Mouse (Mus musculus): ENCODE data around the gene Psmb11. TPM values are rescaled to one million over a fixed set of nuclear protein-coding genes. Genes with fewer than 3 reads are reported as not detected.

The Psmb11 gene
- total RNA-seq (2014; fragmentation: Nextera tagmentation) (0.45 TPM in 1 of 2 replicates, not detected in the other), total RNA-seq (2017) (not detected in 2 replicates)

DNA sequence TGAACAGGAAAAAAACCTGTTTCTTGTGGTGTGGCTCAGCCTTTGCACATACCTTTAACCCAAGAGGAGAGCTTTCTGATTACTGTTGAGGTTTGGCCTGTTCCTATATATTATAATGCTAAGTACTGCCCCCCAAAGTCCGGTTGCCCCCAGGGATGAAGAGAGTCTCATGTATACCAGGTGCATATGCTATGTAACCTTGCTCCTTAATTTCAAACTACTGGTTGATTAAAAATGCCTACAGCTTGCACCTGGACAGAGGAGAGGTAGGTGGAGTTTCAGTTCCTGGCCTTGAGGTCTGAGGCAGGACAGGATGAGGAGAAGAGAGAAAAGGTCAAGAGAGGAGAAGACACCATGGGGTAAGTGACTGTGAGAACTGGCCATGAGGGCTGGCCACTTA lies at the start of gene Psmb11:
TSS of gene Psmb11 (plus strand) at position 301 of the 400 bp plus-strand sequence.
- no peak for ATAC-seq (replicated peaks; ENCODE audit: low FRiP score, low TSS enrichment, poor library complexity, severe bottlenecking)

DNA sequence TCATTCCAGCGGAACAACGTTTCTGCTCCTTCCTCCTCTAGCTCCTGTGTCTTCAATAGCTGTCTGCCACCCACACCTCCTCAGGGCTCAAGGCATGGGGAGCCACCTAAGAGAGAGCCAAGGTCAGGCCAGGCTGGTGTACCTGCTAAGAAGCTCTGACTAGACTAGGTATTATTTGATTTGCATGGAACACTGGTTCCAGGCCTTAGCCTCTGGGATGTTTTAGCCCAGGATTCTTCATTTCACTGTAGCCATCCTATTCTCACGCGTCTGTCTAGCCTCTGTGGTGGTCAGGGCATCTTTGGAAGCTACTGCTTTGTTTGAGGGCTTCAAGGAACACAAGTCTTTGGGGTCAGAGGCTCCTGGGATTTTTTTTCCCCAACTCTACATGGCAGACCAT lies 49.1 kb upstream of the Psmb11 start:
- no peak for ATAC-seq (replicated peaks; ENCODE audit: low FRiP score, low TSS enrichment, poor library complexity, severe bottlenecking)

DNA sequence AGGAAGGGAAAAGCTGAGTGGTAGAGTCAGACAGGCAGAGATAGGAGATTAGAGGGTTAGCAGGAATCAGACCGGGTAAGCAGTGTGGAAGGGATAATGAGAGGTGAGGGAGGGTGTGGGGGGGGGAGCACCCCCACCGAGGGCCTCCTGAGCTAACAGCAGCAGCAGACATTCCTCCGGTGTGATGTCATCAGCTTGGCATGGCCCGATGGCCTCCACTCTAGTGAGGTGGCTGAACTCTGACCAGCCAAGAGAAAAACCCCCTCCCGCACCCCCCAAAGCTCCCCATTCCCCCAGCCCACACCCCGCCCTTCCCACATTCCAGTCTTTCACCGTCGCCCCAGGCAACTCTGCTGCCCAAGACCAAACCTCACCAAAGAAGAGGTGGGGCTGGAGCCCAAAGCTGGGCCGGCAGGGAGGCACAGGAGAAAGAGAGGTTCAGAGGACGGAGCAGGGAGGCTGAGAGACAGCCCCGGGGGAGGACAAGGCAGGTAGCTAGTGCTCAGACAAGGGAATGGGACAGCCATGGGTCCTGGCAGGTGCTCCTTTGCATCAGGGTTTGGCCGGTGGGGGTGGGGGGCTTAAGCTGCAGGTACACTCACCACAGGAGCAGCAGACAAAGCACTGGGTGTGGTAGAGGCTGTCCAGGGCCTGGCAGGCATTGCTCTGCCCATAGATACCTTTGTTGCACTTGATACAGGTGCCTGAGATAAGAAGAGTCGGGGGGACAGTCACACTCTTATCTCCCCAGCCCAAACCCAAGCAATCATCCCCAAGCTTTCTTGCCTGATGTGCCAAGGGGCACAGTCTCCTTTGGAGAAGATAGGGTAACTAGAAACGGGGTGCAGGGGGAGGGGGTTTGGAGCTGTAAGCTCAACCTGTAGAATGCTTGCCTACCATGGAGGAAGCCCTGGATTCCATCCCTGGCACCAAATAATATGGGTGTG lies 48.2 kb upstream of the Psmb11 start:
- ATAC-seq (replicated peaks; ENCODE audit: low FRiP score, low TSS enrichment, poor library complexity, severe bottlenecking): no peak

DNA sequence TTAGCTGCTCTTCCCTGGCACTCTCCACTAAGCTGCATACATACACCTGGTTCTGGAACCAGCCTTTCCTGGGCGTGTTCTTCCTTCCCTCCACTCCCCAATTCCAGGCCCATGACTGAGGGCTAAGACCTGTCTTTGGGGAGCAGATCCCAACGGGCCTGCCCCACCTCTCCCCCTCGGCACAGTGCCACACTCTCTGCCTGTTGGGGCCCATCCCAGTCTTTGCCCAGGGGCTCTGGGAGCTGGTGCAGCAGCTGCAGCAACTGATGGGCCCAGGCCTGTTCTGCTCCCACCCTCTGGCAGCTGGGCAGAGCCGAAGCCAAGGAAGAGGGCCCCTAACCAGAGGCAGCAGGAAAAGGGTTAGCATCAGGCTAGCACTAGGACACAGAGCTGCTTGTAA lies 47.0 kb upstream of the Psmb11 start:
- no peak for ATAC-seq (replicated peaks; ENCODE audit: low FRiP score, low TSS enrichment, poor library complexity, severe bottlenecking)

DNA sequence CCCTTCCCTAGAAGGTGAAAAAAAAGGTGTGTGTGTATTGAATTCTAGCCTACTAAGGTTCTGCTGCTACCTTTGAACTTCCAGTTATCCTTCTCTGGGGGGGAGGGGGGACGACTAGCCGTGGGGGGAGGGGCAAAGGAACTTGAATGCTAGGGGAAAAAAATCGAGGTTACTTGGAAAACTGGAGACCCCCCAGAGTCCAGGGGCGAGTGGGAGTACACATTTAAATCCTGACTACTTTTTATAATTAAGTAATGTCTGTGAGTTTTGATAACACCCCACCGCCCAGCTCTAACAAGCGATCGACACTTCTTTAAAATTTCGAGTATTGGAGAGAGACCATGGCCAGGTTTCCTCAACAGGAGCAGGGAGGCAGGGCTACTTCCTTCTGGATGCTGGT lies 46.2 kb upstream of the Psmb11 start:
- no peak for ATAC-seq (replicated peaks; ENCODE audit: low FRiP score, low TSS enrichment, poor library complexity, severe bottlenecking)

DNA sequence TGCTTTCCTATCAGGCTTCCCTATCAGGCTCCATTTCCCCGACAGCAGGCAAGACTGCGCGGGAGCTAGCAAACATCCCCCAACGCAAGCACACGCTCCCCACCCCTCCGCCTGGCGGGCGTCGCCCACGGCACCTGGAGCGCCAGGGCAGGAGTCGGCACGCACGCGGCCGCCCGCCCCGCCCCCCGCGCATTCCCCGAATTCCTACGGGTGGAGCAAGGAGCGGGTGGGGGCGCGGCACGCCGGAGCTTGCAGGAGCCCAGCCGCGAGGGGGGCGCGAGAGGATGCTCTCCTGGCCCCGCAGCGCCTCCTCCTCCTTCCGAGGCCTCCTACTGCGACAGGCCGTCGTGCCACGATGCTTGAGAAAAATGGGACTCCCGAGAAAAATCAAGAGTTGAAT lies 45.6 kb upstream of the Psmb11 start:
- ATAC-seq (replicated peaks; ENCODE audit: low FRiP score, low TSS enrichment, poor library complexity, severe bottlenecking): no peak

DNA sequence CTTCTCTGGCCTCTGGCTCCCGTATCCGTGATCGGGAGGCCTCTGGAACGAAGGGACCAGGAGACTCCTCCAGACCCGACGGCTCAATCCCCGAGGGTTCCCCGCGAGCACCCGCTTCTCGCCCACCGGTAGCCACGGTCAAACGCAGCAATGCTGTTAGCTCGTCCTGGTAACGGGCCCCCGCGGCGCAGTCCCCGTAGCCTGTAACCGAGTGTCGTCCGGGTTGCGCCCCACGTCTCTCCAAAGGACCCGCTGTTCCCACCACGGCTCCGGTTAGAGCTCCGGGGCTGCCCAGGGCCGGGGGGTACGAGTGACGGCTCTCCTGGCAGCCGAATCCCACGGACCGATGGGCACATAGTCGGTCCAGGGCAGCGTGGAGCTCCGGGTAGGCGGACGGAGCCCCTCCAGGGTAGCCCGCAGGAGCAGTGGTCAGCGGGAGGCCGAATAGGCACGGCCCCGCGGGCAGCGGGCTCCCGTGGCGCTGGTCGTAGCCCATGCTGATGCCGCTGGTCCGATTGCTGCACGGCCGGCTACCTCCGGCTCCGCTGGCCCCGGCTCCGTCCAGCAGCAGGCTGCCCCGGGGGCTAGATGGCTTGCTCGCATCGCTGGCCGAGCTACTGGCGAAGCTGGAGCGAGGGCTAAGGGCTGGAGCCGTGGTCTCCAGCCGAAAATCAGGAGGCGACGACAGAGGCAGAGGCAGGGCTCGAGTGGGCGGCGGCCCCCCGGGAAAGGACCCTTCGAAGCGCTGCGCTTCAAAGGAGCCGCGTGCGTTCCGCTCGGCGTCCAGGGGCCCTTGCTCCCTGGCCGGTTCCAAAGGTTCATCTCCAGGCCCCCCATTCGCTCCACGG lies 44.8 kb upstream of the Psmb11 start:
- no peak for ATAC-seq (replicated peaks; ENCODE audit: low FRiP score, low TSS enrichment, poor library complexity, severe bottlenecking)

DNA sequence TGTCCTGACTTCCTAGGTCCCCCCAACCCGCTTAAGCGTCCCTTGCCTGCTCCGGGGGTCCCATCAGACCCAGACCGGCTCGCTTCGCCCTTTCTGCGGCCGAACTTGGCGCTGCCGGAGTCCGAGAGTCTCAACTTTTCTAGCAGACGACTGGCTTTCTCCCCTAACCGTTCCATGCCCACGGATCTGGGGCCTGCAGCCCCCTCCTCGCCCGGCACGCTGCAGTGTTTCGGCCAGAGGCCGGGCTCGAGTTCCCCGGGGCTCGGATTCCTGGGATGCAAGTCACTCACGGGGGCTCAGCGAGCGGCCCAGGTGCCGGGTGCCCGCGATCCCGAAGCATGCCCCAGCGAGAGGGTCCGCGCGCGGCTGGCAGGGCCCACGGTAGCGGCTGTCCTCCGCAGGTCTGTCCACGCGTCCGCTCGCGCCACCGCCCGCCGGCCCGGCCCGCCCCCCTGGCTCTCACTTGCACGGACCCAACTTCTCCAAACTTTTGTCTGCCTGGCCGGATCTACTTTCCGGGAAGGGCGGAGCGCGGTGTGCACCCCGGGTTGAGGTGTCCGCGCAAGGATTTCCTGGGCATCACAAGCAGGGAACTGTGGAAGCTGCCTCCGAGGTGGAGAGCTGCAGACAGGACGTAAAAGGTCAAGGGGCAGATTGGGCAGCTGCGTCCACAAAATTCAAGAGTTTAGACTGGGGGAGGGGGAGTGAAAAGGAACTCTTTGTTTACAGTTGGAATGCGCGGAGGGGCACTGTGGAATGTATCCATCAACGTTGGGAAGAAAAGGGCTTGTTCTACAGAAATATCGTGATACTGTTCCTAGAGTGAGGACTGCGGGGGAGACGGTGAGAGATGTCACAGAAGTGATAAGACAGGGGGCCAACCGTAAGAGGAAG lies 43.9 kb upstream of the Psmb11 start, which contains the start of gene Ajuba:
TSS of gene Ajuba (minus strand) at position 470 of the 894 bp plus-strand sequence.
- no peak for ATAC-seq (replicated peaks; ENCODE audit: low FRiP score, low TSS enrichment, poor library complexity, severe bottlenecking)

DNA sequence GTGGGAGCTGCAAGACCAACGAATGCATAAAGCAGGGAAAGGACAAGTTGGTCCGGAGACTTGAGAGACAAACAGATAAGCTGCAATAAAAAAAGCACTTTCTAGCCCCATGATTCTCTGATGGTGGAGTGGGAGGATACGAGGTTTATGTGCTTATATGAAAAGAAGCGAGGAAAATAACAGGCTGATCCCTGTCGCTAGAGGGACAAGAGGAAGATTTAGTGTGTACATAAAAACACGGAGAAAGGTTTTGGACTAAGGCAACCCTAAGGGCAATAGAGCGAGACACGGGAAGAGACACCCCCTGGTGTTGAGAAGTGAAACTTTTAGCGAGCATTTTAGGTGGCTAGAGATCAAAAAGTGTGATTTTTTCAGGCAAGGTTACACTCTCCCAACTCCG lies 43.2 kb upstream of the Psmb11 start:
- ATAC-seq (replicated peaks; ENCODE audit: low FRiP score, low TSS enrichment, poor library complexity, severe bottlenecking): peak; percentile 79

DNA sequence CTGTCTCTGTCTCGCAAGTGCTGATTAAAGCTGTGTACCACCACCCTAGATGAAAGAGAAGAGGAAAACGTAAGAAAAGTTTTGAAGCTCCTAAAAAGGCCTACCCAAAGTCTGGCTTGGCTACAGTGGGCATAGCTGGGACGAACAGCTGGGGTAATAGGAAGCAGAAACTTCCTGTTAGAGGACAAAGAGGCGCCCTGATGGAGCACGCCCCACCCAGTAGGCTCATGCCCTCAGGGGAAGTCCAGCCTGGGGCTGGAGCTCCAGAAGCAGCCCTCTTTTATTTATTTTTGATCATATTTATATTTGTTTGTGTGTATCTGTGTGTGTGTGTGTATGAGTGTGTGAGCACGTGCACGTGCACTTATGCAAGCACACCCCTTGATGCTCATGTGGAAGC lies 41.6 kb upstream of the Psmb11 start:
- no peak for ATAC-seq (replicated peaks; ENCODE audit: low FRiP score, low TSS enrichment, poor library complexity, severe bottlenecking)

DNA sequence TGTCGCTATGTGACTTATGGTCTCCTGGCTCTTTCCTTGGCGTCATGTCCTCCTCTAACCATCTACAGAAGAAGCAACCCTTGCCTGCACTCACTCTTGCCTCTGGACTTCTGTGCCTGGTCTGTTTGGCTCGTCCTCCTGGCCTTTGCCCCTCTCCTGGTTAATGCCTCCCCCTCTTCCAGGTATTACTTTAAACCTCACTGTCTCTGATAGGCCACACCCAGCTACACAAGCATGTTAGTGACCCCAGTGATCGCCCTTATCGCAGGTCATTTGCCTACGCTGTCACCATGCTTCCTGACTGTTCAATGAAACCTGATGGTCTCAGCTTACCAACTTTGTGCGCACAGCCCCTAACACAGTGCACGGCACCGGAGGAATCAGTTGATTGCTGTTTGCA lies 38.7 kb upstream of the Psmb11 start:
- ATAC-seq (replicated peaks; ENCODE audit: low FRiP score, low TSS enrichment, poor library complexity, severe bottlenecking): no peak

DNA sequence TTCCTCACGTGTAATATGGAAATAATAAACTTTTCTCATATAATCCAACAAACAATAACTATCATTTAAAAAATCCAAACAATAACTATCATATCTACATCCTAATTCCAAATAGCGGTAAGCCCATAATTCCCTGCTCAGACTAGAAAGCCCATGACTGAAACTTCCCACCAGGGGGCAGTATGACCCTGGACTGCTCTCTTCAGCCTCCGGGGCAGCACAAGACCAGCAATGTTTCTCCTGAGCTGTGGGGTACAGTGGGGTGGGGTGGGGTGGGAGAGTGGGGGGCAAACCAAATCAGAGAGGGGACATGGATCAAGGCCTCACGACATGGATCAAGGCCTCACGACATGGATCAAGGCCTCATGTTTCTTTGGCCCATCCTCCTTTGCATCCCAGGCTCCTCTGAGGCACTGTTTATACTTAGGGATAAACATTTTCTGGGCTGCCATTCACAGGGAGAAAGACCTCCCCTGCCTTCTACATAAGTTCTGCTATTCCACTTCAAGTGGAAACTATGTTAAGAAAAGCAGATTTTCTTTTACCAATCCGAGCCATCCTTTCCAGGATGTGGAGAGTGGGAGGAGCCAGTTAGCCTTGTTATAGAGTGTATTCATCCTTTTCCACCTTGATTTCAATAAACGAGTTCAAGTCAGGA lies 37.4 kb upstream of the Psmb11 start:
- peak; percentile 78 for ATAC-seq (replicated peaks; ENCODE audit: low FRiP score, low TSS enrichment, poor library complexity, severe bottlenecking)

DNA sequence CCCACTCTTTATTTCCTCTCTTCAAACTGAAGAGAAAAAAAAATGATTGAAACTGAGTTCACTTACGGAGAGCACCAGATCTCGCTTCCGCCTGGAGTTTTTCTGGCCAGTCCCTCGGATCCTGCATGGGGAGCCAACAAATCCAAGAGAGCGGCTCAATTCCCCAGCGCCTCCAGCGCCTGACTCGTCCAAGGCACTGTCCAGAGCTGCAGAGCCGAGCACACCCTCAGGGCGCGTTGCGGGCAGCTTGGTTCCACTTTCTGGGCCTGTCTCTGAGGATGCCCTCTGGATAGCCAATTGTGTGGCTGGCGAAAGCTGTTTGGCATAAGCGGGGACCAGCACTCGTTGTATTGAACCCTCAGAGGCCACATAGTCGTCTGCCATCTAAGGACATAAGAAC lies 30.2 kb upstream of the Psmb11 start:
- ATAC-seq (replicated peaks; ENCODE audit: low FRiP score, low TSS enrichment, poor library complexity, severe bottlenecking): no peak

DNA sequence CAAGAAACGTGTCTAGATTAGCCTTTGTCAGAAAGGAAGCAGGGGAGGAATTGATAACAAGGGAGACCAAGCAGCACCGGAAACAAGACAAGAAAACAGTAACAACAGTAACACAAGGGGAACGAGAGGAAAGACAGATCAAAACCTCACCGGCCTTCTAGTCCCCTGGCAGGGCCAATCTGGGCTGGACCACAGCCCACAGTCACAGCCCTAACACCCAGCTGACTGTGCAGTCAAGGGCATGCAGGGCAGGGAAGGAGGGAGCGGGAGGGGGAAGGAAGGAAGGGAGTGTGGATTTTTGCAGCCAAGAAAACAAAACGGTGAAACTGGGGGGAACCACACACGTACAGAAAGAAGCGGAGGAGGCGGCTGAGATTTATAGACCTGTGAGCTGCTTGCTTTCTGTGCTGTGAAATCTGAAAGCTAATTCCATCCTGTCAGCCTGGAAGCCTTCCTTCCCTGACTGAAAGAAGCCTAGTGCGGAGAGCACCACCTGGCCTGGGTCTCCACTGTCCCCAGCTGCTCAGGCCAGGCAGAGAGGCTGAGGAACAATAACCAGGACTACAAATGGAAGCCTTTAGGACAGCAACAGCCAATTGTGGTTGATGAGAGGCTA lies 28.8 kb upstream of the Psmb11 start:
- peak; percentile 77 for ATAC-seq (replicated peaks; ENCODE audit: low FRiP score, low TSS enrichment, poor library complexity, severe bottlenecking)

DNA sequence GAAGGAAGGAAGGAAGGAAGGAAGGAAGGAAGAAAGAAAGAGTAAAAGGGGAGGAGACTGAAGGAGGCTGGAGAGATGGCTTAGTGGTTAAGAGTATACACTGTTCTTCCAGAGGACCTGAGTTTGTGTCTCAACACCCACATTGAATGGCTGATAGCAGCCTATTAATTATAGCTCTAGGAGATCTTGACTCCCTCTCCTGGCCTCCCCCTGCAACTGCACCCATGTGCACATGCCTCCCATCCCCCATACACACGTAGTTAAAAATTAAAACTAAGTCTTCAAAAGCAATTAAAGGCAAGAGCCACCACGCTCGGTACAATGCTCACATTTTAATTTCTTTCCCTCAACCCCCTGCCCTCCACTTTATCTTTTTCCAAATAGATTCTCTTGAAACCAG lies 27.2 kb upstream of the Psmb11 start:
- no peak for ATAC-seq (replicated peaks; ENCODE audit: low FRiP score, low TSS enrichment, poor library complexity, severe bottlenecking)

DNA sequence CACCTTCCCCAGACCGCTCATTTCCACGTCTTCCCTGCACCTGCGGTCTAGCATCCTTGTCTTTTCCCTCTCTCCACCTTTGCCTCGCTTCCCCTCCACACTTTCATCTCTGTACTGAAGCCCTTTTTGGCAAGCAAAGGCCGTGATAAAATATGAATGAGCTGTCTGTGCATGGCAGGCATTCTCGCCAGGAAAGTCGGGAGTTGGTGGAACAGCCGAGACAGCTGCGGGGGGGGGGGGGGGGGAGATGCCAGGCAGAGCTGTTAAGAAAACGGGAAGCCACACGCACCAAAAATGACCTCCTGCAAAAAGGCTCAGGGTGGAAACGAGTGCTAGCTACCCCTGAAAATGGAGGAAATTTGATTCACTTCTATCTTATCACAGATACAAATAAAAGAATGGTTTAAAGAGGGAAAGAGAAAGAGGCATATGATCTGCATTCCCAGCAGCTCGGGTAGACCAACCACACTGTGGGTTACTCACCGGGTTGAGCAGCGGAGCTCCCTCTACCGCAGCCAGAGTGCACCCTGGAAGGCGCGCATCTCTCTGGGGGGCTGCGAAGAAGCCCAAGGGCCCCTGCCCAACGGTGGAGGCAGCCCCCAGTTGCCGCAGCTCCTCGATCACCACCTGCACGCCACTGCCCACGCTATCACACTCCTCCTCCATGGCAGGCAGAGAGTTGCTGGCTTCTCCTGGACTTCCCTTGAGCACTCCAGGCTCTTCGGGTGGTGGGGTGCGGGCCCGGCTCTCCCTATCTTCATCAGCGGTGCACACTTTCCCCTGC lies 26.4 kb upstream of the Psmb11 start:
- no peak for ATAC-seq (replicated peaks; ENCODE audit: low FRiP score, low TSS enrichment, poor library complexity, severe bottlenecking)

DNA sequence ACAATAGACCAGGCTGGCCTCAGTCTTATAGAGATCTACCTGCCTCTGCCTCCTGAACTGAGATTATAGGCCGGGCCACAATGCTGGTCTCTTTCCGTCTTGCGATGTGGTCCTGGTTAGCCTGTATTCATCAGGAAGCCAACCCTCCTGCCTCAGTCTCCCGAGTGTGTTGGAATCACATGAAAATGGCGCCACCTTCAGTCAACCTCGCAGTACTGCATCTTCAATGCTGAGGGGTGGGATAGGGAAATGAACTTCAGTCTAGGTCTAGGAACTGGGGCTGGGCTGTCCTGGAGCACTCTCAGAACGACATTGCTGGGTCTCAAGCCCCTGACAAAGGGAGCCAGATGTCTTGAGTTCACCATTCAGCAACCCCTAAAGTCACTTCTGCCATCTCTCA lies 24.1 kb upstream of the Psmb11 start:
- ATAC-seq (replicated peaks; ENCODE audit: low FRiP score, low TSS enrichment, poor library complexity, severe bottlenecking): no peak

DNA sequence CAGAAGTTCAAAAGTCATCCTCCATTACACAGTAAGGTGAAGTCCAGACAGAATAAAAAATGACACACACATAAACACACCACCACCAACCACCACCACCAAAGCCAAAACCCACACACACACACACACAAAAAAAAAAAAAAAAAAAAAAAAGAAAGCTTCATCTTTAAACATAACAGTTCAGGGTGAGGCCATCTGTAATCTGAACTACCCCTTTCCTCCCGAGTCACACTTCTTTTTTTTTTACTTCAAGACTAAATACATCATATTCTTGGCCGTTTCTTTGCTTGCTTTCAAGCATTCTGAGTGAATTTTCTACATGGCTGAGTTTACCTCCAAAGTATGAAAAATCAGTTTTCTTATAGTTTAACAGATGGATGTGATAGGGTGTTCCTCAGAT lies 19.6 kb upstream of the Psmb11 start:
- ATAC-seq (replicated peaks; ENCODE audit: low FRiP score, low TSS enrichment, poor library complexity, severe bottlenecking): no peak

Measured in megakaryocyte-erythroid progenitor cell, adult 5-6 weeks (primary cell).